Mouse (Mus musculus) urinary bladder, postnatal 10 days (tissue): ENCODE results near the gene Tdrd12.
"Not testable (repeated sequence)": the region's sequence is repeated elsewhere in the genome, so short reads cannot be mapped to it uniquely, and the experiment has no call there.

Source experiments
- DNase-seq: peaks from one replicate; pipeline ENCODE4 v3.0.0; 2022; ENCODE audit warnings: low spot score

Tdrd12 gene

DNA sequence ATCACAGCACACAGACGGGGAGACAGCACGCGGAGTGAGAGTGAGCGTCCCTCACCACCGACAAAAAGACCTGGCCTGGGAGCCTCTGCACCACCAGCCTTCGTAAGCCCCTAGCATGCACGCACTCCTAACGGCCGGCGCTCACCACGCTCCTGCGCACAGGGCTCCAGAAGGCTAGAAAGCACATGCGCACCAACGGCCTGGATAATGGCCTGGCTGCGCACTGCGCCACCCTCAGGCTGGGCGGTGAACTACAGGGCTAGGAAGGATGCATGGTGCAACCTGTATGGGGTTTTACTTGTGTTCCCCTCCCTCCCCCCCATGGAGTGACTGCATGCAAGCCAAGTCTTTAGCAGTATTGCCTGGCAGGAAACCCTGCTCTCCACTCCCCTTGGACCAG, at the start of gene Tdrd12:
Tdrd12 (minus strand) TSS at position 184 of the 400 bp plus-strand sequence.
- no peak for DNase-seq

DNA sequence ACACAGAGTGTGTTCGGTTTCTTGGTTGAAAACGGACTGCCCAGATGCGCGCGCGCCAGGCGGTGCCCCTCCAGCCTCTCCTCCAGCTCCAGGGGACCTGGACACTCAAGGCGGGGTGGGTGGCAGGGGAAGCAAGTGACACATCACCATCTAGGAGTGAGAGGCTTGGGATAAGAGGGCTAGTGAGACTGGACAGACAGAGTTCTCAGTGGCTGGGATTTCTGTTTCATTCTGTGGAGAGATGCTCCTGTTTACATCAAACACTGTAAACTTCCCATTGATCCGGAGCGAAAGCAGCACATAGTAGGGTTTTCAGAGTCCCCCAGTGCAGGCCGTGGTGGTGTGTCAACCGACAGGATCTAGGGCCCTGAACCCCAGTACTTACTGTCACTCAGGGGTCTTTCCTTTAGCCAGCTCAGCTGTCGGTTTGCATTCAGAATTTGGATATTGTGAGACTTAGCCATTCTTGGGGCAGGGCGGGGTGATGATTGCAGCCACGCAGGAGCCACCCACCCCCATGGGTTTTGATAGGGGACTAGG, 49.4 kb upstream of the Tdrd12 start:
- DNase-seq: no peak

DNA sequence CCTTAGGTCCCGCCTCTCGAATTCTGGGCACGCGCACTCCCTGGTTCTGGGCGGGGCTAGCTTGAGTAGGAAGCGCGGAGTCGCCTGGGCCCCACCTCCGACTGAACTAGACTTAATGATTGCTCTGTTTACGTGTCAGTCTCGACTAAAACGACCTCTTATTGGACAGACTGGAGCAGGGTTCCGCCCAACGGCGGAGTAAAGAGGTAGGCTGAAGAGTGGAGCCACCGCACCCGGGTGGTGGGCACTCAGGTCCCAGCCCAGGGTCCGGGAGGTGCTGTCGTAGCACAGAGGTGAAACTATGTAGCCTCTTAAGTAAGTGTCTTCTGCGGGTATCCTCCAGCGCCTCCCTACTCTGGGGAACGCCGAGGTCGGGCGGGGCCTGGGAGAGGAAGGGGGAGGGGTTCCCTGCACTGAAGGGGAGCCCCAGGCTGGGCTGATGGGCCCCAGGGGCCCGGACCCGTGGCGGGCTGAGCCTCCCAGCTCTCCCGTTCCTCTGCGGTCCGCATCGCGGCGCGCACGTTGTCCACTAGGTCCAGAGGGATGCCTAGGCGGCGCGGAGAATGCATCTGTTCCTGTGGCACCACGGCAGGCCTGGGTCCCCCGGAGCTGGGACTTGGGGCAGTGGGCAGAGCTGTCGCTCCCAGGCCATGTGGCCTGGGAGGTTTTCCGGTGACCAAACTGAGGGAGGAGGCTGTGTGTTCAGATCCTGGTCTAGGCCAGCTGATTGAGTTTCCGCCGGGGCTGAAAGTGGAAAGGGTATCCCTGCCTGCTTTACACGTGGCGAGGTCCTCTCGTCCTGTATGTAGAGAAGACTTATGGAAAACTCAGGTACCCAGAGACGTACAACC, 48.7 kb upstream of the Tdrd12 start, which contains the start of gene Ankrd27:
Ankrd27 (plus strand) TSS at position 190 of the 851 bp plus-strand sequence.
- peak; percentile 75 for DNase-seq

DNA sequence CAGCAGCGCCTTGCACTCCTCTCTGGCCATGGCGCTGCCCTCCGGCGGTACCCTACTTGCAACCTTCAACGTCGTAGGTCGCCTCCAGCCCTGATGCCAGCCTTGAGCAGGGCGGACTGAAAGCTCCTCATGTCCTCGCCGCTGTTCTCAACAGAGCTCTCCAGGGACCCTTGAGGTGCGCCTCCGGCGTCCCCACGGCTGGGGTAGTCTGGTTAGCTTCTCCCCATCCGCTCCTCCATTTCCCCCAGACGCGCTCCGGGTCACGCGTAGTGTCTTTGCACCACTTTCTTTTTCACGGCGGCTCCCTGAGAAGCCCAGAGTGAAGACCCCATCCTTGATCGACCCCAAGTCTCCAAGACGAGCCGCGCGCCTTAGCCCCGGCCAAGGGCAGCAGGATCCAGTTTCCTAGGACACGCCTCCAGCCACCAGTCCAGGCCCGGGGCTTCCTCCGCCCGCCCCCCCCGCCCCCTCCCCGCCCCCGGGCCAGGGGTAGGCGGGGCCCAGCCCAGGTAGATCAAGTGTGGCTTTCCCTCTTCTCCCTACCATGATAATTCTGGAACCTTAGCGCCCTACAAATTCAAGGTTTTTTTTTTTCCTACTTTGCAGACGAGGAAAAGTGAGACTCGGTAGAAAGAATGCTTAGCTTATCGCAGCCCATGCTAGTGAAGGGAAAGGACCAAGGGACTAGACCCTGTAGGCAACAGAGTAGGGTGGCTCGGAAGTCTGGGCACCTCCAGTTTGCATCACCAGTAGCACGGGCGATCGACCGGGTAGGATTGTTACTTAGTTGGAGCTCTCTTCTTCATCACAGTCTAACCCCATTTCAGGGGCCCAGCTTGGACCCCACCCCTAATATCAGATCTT, 47.9 kb upstream of the Tdrd12 start, which contains the start of gene Rgs9bp:
Rgs9bp (minus strand) TSS at position 392 of the 864 bp plus-strand sequence.
- DNase-seq: no peak

DNA sequence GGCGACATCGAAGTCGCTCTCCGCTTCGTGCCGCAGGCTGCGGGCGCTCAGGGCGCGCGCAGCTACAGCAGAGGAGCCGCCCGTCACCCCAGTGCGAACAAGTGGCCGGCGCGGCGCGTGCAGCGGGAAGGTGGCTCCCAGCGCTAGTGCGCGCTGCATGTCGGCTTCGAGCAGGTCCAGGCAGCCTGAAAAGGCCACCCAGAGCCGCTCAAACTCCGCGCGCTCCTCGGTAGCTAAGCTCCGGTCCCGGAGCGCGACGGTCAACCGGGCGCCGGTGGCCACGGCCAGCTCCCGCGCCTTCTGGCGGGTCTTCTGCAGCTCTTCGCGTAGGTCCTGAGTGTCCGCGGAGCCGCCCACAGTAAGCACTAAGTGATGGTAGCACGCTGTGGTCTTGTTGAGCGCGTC, 47.2 kb upstream of the Tdrd12 start:
- DNase-seq: no peak

DNA sequence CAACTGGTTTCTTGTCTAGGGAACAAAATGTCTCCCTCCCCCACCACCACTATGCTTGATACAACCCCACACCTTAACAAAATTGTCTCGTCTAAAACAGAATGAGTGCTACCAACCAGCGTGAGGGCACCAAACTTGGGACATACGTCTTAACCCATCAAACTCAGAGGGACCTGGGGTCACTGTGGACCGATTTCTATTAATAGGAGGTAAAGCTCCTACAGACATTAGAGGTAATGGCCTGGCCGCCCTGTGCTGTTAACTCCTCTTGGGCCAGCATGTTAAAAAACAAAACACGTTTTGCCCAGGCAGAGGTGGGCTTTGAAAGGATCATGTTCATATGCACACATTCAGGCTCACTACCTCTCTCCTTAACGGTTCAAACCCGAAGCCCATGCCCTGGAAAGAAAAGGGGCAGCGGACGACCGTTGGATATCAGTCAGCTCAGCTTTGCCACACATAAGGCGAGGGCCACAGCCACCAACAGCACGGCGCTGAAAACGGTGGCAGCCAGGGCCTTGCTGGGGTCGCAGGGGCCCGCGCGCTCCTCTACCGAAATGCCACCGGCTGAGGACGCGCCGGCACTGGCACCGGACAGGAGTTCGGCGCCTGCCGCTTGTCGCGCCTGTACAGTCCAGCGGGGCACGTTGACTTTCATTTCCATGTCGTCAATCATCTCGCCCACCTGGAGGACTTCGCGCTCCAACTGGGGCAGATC, 46.7 kb upstream of the Tdrd12 start:
- no peak for DNase-seq

DNA sequence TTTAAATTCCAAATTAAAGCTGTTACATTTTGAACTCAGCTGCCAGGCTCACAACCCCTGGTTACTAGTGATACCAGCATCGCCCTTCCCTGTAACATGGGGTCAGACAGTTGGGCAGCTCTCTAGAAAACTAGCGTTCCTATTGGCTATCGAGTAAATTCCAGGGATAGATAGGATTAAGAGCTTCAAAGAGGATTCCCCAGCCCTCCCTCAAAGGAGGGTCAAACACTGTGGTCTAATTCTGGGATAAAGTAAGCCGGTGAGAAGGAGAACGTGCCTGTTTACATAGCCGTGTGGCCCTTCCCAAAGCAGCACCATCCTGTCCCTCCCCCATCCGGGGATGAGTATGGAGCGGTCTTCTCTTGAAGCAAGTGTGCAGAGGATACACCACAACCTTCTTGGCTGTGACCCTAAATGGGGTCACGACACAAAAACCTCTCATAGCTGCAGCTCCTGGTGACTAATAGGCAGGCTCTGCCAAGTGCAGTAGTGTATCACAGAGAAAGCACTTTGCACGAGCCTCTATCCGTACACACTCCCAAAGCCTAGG, 46.0 kb upstream of the Tdrd12 start:
- no peak for DNase-seq

DNA sequence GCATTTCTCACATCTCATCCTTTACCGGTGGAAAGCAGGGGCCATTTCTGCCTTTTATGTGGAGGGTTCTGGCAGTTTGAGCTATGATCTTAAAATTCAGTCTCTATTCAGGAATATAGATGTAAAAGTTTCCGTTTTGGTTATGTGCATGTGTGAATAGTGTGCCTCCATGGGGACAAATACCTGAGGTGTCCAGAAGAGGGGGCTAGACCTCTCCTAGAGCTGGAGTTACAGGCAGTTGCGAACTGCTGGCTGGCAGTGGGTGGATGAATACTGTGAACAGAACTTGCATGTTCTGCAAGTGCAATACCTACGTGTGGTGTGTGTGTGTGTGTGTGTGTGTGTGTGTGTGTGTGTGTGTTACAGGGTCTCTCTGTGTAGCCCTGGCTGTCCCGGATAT, 45.2 kb upstream of the Tdrd12 start:
- DNase-seq: no peak

DNA sequence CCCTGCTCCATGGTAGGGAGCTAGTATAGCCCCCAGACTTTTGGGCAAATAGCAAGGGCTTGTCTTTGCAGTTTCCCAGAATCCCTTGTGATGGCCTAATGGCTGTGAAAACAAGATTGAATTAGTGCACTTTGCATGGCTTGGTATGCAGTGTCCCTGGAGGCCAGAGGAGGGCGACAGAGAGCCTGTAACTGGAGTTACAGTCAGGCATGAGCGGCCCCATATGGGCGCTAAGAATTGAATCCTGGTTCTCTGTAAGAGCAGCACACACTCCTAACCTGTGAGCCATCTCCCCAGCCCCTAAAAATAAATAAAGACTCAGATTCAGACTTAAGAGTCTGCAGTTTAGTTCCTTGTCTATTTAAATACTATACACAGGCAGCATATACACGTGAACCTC, 42.3 kb upstream of the Tdrd12 start:
- no peak for DNase-seq

DNA sequence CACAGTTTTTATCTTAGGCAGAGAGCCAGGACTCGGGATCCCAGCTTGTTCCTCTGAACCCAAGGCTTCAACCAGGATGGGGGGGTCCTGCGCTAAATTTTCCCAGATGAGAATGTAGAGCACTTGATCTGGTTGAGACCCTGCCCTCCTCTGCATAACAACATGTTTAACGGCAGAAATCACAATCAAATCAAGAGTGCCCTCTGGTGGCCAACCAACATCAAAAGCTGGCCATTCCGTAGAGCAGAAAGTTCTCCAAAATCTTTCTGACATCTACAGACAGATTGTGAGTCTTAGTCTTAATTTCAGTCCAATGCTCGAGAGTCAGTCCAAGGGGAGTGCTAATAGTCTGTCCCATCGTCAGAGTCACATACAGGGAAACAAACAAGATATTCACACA, 33.3 kb upstream of the Tdrd12 start:
- not testable (repeated sequence) for DNase-seq

DNA sequence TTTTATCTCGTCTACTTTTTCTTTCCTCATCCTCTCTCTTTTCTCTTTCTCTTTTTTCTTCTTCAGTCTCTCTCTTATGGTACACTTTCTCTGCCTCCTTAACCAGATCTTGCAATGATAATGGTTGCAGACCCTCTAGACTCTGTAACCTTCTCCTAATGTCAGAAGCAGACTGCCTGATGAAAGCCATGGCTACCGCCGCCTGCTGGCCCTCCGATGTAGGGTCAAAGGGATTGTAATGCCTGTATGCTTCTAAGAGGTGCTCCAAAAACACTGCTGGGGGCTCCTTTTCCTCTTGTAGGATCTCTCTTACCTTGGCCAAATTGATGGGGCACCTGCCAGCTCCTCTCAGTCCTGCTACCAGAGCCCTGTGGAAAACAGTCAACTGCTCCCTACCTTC, 32.2 kb upstream of the Tdrd12 start:
- DNase-seq: not testable (repeated sequence)

DNA sequence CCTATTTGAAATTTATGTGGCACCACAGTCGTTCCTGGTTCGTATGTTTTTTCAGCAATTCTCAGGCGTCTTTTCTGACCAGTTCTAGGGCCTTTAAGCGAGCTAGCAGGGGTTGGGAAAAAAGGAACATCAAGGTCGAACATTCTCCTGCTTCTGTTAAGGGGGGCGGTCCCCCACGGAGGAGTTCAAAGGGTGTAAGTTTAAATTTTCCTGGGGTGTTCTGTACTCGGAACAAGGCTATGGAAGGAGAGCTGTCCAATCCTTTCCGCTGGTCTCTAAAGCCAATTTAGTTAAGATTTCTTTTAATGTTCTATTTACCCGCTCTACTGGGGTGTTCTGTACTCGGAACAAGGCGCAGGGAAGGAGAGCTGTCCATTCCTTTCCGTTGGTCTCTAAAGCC, 28.4 kb upstream of the Tdrd12 start:
- DNase-seq: not testable (repeated sequence)

DNA sequence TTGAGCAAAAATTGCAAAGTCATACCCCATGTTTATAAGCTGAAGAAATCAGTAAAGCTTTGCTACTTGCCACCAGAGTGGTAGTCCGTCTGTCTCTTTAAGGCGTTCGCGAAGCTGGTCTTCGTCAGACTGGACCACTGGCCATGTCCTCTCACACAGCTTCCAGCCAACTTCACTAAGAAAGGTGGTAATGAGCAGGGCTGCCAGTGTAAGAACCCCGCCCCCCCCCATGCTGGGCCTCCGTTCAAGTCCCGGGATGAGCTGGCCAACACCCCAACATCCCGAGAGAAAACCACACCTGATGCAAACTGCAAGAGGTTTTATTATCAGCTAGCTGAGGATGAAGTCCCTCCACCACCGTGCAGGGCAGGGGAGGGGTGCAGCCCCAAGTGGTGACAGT, 27.3 kb upstream of the Tdrd12 start:
- not testable (repeated sequence) for DNase-seq

DNA sequence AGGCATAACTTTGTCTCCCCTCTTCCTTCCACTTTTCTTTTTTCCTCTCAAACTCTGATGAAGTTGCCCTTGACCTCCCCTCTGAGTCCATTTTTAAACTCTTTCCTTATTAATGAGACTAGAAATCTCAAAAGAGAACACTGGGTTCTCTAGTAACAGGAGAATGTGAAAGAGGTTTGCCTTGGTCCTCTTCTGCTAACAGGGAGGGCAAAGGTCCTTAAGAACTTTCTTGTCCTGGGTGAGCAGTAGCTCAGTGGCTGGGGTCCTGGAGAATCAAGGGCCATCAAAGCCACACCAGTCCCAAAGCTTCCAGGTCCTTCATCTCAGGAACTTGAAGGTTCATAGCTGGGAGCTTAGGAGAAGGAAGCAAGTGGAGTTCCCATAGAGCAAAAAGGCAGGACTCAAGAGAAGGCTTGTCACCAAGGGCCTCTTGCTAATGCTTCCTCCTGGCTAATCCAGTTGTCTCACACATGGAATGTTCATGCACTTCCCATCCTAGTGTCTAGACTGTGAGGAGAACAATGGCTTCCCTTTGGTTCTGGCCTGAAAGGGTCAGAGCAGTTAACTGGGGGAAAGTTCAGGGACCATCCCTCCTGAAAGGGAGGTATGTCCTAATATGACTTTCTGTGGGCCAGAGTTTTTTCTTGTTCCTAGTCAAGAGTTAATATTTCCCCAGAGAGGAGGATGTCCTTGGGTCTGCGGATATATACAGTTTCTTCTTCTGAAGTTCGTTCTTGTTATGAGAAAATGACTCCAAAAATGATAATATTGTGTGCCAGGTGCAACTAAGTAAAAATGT, 26.7 kb upstream of the Tdrd12 start:
- DNase-seq: no peak

DNA sequence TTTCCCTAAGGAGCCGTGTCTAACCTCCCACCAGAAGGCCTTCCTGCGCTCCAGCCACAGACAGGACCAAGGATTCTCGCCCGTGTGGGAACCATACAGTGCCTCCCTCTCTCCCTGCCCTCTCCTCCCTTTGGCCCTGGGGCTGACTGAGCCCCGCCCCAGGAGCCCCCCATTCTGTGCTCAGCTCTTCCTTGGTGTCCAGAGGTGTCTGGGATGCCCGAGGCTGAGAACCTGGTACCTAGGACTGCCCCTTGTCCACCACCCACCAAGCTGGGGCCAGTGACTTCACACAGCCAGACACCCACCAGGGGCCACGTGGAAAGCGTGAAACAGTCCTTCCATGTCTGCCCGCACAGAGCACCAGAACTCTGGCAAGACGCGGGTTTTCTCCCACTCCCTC, 25.5 kb upstream of the Tdrd12 start:
- no peak for DNase-seq

DNA sequence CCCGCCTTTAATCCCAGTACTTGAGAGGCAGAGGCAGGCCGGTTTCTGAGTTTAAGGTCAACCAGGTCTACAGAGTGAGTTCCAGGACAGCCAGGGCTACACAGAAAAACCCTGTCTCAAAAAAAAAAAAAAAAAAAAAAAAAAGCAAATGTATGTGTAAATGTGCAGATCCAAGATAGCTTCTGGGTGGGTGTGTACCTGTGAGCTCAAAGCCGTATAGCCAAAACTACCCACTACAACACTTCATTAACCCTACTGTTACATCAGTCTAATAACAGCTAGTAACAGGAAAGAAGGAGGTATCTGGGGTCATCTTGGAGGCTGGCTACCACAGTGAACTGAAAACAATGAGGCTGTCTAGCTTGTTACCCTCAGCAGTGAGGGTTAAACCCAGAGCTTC, 22.3 kb upstream of the Tdrd12 start:
- DNase-seq: no peak

DNA sequence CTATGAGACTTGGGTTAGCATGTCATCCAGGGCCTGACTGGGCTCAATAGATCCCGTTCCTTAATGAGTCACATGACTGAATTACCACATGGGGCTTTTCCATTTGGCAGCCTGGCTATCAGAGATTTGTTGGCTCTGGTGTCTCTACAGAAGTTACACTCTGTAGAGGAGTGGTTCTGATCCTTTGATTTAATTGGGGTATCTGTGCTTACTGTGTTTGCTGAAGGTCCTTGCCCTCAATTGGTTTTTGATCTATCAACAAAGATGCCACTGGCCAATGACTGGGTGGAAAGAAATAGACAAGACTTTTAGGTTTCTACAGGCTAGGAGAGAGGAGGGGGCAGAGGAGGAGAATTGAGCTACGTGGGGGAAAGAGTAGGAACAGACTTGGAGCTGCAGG, 21.1 kb upstream of the Tdrd12 start:
- DNase-seq: no peak

DNA sequence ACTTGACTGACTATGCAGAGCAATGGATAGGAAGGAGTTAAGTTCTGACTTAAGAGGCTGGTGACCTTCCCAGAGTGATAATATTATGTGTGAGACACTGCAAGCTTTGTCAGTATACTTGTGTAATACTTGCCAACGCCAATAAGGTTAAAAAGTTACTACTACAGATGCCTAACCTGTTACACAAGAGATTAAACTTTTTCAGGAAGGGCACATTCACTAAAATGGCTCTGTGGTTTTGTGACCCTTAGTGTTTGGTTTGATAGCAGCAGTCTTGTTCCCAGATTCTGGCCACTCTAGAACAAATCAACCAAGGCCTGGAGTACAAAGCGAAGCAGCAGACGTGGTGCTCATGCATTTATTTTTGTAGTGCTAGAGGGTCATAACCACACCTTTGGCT, 20.0 kb upstream of the Tdrd12 start:
- no peak for DNase-seq

DNA sequence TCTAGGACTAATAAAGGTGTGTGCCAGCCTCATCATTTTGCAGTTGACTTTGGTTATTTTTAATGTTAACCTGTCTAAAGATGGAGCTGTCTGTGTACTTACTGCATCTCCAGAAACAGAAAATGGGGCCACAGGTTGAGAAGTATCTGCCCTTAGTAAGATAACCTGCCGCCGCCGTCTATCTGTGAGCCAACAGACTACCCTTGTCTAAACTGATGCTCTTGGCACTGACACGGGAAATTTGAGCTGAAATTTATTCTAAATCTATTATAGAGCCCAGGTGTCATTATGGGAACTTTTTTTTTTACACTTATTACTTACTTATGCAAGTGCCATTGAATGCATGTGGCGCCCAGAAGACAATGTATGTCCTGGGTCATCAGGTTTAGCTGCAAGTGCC, 19.4 kb upstream of the Tdrd12 start:
- DNase-seq: no peak

DNA sequence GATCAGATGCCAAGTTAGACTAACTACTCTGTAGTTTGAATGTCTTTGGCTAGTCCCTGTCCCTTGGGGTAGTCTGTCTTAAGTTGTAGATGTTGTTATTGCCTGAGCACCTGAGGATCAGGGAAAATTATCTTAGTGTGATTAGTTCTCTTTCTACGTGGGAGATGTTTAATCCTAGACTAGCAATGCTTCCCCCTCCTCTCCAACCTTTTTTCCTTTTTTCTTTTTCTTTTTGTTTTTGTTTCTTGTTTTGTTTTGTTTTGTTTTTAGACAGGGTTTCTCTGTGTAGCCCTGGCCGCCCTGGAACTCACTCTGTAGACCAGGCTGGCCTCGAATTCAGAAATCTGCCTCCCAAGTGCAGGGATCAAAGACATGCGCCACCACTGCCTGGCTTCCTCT, 18.7 kb upstream of the Tdrd12 start, which contains the start of gene Nudt19:
Nudt19 (minus strand) TSS at position 100 of the 399 bp plus-strand sequence.
- DNase-seq: no peak
